Mouse (Mus musculus): ENCODE data around the gene Olfr641.

Olfr641 gene

GRCm38 (mm10) chr7:104035145-104035544 is at the start of gene Olfr641:
TSS of gene Olfr641 (plus strand) at chr7:104035445.
- no peak for DNase-seq (ENCODE audit: low spot score)

- DNase-seq (ENCODE audit: low spot score), result no peak
These were observed 36.8 kb upstream of the Olfr641 start, which contains the start of gene Olfr638 for GRCm38 (mm10) chr7:103998446-103998845. TSS of gene Olfr638 (plus strand) at chr7:103998746.

GRCm38 (mm10) chr7:103999124-103999523 is 36.1 kb upstream of the Olfr641 start:
- DNase-seq (ENCODE audit: low spot score), result no peak

- no peak for DNase-seq (ENCODE audit: low spot score)
These were observed 18.0 kb upstream of the Olfr641 start, which contains the start of gene Olfr639 for GRCm38 (mm10) chr7:104017203-104017602. TSS of gene Olfr639 (minus strand) at chr7:104017303.

GRCm38 (mm10) chr7:104018953-104019352 is 16.3 kb upstream of the Olfr641 start:
- DNase-seq (ENCODE audit: low spot score), result no peak

GRCm38 (mm10) chr7:104021651-104022050 is 13.6 kb upstream of the Olfr641 start:
- DNase-seq (ENCODE audit: low spot score), result no peak

- DNase-seq (ENCODE audit: low spot score), result no peak
These were observed 9.8 kb upstream of the Olfr641 start, which contains the start of gene Olfr640 for GRCm38 (mm10) chr7:104025473-104025872. TSS of gene Olfr640 (minus strand) at chr7:104025573.

GRCm38 (mm10) chr7:104026978-104027377 is 8.3 kb upstream of the Olfr641 start:
- no peak for DNase-seq (ENCODE audit: low spot score)

- DNase-seq (ENCODE audit: low spot score), result no peak
These were observed 15.5 kb downstream of the Olfr641 start for GRCm38 (mm10) chr7:104050745-104051144.

GRCm38 (mm10) chr7:104052566-104052965 is 17.3 kb downstream of the Olfr641 start, which contains the start of gene Olfr642:
TSS of gene Olfr642 (minus strand) at chr7:104052666.
- DNase-seq (ENCODE audit: low spot score), result no peak

- DNase-seq (ENCODE audit: low spot score), result no peak
These were observed 24.0 kb downstream of the Olfr641 start for GRCm38 (mm10) chr7:104059215-104059614.

GRCm38 (mm10) chr7:104061345-104061744 is 26.1 kb downstream of the Olfr641 start, which contains the start of gene 4930516K23Rik:
TSS of gene 4930516K23Rik (minus strand) at chr7:104061445.
- DNase-seq (ENCODE audit: low spot score), result no peak

GRCm38 (mm10) chr7:104071769-104072168 is 36.5 kb downstream of the Olfr641 start, which contains the start of gene Olfr644:
TSS of gene Olfr644 (minus strand) at chr7:104071869.
- DNase-seq (ENCODE audit: low spot score), result no peak

GRCm38 (mm10) chr7:104085365-104085764 is 50.1 kb downstream of the Olfr641 start, which contains the start of gene Olfr645:
TSS of gene Olfr645 (minus strand) at chr7:104085465.
- no peak for DNase-seq (ENCODE audit: low spot score)
